Comparison of ENCODE assay signal across 13 mouse cellular contexts in genomic region chr9:43368781-43369180, GRCm38 (mm10). TPM values are rescaled to one million over a fixed set of nuclear protein-coding genes. Genes with fewer than 3 reads are reported as not detected.
"Had no signal": no experiment of that assay in that cellular context is flagged by ENCODE, and none has a peak within 500 bp of the region (broad histone marks: within the 10 kb centered on the region; RNA-seq: fewer than 3 reads in every experiment).

No protein-coding gene starts in this region.

- DNase-seq: retina, postnatal 1 day; right cerebral cortex, adult 18-20 months; right cerebral cortex, postnatal 14 days; right cerebral cortex, postnatal 25 days; right cerebral cortex, postnatal 4 days; spleen, adult 18-20 months; thymus, adult 18-20 months; thymus, adult 2 months; thymus, postnatal 14 days; thymus, postnatal 25 days; thymus, postnatal 36 days; thymus, postnatal 4 days had no signal

RNA-seq across cellular contexts. Expression of gene Trim29, which starts 58.1 kb away (rescaled TPM):
- polyA plus RNA-seq: neural tube, embryonic 14.5 days had no signal
